Mouse (Mus musculus): Measurements from ENCODE around the gene U2af1l4.

U2af1l4 gene

GRCm38 (mm10) chr7:30588676-30589434, 25.8 kb downstream of the U2af1l4 start, which contains the start of gene Kmt2b:
TSS of gene Kmt2b (minus strand) at chr7:30588726.
- DNase-seq: peak; percentile 96

DNA sequence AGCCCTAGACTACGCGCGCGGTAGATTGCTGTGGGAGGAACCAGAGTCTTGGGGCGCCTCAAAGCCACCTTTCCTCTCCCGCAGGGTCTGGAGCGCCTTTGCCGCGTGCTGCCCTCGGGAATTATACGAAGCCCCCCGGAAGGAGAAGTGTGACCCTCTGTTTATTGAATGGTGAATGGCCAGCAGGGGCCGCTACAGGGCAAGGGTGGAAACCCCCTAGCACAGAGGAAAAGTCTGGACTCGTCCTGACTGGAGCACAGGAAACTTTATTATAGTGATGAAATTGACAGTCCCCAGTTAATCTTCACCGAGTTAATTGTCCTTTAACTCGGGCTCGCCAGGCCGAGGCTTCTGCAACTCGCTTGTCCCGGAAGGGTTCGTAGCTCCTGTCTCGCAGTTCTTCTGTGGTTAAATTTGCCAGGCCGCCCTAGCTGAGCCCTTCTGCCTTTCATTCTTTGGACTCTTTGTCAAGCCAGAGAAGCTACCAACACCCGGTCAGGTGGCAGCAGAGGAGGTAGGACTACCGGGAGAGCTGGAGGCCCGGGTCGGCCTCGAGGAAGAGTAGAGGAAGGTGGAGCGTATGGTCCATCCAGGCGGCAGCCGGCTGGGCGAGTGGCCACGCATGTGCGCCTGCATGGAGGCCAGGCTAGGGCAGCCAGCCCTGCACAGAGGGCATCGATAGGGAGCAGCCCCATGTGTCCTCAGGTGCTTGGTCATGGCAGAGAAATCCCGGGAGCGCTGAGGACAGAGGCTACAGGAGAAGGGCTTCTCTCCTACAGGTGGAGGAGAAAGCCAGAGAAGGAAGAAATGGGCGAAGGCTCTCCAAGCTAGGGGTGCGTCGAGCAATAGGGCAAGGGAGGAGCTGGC, 26.6 kb downstream of the U2af1l4 start:
- peak; percentile 83 for DNase-seq

DNA sequence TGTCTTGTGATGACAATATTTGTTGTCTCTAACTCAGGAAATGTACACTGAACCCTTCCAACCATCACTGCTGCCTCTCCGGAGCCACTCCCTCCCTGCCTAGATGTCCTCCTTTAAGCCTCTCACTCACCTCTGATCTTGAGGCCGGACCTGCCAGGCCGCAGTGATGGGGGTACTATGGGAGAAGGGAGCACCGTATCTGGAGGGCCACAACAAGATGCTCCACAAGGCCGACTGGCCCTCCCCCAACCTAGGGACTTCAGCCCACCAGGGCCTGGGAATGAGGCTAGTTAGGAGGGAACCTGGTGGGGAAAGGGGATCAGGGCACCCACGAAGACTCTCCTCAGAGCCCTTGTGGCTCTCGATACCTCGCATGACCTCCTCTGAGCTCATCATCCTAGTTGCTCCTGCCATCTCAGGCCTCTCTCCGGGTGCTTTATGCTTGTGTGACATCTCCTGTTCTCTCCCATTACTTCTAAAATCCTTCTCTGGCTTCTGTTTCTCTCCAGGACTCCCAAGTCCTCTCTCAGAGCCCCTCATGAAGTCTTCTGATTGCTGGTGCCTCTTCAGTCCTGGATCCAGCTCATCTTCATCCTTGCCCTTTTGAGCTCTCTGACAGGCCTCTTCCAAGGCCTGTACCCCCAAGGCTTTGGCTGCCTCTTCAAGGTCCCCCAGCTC, 28.0 kb downstream of the U2af1l4 start:
- DNase-seq: no peak

DNA sequence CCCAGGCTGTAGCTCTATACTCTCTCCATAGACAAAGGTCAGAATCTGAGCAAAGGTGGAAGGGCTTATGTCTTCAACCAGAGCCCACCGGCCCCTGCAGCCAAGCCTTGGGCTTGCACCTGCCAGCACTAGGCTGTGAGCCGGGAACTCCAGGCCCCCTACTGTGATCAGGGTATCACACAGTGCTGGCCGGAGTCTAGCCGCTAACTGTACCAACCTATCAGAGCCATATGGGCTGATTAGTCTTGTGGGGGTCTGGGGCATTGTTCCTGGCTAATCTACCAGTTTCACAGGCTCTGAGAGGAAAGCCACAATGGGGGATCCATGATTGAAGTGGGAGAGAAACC, 28.5 kb downstream of the U2af1l4 start:
- DNase-seq: no peak

DNA sequence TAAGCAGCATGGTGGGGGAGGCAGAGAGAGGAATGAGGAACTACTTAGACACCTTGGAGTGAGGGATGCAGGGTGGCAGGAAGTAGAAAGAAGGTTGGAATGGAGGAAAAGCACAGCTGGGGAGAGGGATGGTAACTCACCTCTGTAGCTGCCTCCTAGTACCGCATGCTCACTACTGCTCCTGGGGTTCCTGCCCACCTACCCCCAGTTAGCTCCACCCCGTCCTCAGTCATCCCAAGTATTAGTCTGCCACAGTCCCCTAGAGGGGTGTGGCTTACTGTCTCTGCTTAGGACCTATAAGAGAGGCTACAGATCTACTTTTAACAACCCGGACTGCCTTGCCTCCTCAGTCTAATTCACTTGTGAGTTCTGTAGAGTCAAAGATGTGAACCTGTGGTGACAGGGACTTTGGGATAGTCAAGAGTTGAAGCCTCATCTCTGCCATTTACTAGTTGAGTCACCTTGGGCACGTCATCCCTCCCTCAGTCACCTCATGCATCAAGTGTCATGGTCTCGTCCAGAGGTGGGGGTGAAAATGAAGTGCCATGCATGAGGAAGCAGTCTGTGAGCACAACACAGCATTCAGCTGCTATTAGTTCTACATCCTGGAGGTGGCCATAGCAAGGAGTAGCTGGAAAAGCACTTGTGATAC, 29.8 kb downstream of the U2af1l4 start:
- DNase-seq: no peak

DNA sequence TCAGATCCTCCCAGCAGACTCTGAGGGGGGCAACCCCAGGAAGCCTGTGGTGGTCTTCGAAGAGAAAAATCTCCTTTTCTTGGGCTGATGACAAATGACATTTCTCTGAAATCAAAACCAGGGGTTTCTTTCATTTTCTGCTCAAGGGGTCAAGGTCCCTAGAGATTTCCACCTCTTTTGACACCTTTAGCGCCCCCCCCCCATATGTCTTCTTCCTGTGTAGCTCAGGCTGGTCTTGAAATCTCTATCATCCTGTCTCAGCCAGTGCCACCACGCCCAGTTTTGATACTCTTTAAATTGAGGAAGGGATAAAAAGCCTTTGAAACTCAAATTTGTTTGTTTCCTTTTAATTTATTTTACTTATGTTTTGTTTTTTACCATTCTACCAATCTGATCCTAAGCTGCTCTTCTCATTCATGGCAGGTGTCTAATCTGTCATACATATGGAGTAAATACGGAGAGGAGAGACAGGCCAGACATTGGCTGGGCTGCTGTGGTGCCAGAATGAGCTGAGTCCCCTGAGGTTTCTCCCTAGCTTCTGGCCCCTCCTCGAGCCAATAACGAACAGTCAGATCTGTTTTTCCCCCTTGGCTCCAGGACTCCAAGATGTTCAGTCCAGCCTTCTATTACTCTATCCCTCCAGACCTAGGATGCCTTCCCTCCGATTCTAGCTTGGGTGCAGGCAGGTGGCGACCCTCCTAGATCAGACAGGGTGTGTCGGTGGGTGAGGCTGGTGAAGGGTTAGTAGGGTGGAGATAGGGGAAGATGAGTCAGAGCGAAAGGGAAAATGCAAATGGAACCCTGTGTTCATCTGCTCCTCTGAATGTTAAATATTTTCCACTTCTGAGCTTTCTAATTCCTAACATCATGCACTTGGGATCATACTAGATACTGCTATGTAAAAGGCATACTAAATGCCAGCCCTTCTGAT, 30.7 kb downstream of the U2af1l4 start:
- no peak for DNase-seq

DNA sequence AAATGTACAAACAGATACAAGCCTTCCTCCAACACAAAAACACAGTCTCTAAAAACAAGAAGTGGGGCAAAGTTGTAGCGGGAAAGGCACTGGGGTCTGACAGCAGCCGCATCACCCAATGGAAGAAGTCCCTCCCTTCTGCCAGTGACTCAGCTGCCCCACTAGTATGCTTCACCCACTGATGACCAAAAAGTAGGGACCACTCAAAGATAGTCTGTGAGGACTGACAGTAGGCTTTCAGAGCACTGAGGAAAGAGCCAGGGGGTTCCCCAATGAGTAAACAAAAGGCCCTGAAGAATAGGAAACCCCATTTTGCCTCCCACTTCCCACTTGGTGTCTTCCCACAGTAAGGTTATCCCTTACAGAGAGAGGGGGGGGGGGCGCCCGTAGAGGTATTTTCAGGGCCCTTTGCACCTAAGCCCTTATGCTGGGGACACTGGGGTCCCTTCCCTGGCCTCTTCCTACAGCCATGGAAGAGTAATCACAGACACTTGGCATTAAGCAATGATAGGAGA, 31.5 kb downstream of the U2af1l4 start:
- DNase-seq: no peak

DNA sequence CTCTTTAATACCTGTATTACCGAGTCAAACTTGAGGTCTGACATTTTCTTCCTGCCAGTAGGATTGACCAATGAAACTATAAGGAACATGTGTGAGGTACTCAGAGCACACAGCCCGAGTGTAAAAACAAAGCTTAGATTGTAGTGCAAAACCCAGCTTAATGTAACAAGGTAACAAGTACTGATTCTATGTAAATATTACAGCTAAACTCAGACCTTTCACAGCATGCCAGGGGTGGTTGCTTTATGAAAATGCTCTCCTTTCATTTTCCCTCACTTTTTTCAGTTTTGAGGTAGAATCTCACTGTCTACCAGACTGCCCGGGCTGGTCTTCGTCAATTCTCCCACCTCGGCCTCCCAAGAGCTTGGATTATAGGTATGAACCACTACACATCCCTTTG, 33.0 kb downstream of the U2af1l4 start:
- no peak for DNase-seq

GRCm38 (mm10) chr7:30596811-30597210, 33.7 kb downstream of the U2af1l4 start:
- no peak for DNase-seq

GRCm38 (mm10) chr7:30598786-30599185, 35.7 kb downstream of the U2af1l4 start, which contains the start of gene Zbtb32:
TSS of gene Zbtb32 (minus strand) at chr7:30598909.
- DNase-seq: no peak

GRCm38 (mm10) chr7:30599933-30600353, 36.8 kb downstream of the U2af1l4 start:
- peak; percentile 92 for DNase-seq

DNA sequence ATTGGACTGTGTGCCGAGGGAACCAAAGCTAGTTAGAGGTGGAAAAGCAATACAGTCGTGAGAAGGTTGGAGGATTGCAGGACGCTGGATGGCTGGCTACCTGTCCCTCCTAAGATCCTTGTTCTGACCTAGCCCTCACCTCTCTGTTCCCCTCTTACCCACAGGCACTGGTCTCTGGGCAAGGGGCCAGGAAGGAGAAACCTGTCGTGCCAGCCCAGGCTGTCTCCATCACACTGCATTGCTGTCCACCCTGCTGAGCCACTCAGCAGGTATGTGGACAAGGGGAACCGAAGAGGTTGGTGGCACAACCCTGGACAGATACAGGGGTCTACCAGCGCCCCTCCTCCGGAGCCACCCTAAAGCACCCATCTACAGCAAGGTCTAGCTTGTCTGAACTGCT, 37.5 kb downstream of the U2af1l4 start:
- no peak for DNase-seq

DNA sequence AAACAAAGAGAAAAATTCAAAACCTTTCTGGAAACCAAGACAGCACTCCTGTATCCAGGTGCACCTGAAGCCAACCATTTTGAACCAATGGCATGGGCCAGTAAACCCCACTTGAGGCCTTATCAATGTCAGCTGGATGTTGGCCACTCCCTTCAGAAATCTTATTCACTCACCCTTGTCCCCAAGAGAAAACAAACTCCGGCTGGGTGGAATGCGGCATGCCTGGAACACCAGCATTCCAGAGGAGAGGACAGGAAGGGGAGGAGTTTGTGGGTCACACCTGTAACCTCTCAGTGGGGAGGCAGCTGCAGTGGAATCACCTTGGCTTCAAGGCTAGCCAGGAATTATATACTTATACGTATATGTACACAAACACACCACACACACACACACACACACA, 39.5 kb downstream of the U2af1l4 start:
- DNase-seq: no peak

DNA sequence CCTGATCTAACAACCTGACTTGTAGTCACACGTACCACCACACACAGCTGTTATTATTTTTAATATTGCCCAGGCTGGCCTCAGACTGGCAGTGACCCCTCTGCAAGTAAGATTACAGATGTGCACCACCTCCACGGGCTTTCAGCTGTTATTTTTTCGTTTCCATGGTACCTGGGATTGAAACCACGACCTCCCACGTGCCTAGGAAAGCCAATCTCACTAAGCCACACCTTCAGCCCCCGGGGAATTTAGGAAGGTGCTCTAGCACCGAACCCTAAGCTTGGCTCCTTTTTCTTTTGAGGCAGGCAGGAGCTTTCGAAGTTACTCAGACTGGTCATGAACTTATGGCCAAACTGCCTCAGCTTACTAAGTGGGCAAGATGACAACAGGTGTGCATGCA, 41.3 kb downstream of the U2af1l4 start:
- no peak for DNase-seq

DNA sequence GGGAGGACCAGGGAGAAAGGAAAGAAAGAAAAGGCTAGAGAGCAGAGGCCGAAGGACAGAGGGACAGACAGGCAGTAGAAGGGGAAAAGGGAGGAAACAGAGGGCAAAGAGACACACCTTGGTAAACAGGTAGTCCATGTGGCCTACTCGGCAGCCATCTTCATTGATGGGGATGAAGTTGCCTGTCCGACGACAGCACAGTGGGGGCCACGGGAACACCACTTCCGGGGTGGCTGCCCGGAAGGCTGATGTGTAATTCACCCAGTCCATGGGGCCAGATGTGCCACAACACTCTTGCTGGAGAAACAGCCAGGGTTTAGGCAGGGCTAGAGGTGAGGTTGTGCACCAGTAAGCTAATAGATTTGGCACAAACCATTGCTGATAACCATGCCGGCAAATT, 41.8 kb downstream of the U2af1l4 start:
- no peak for DNase-seq

- DNase-seq: no peak
Measured at GRCm38 (mm10) chr7:30607706-30608309, 44.7 kb downstream of the U2af1l4 start.

- no peak for DNase-seq
Measured at GRCm38 (mm10) chr7:30608476-30608875, 45.4 kb downstream of the U2af1l4 start.

DNA sequence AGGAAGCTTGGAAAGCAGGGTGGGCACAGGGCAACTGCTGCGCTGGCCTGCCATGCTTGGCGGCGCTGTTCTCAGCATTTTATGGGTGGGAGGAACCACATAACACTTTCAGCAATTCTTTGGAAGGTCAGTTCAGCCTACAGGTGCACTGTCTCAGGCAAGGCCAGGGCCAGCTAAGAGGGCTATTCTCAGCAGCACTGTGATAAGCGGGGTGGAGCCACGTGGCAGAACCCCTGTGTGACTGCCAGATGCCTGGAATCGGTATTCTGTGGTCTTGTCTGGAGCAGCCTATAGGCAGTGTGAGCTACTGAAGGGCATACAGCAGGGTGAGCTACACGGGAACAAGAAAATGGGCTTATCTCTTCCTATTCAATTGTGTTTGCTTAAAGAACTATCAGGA, 46.9 kb downstream of the U2af1l4 start:
- DNase-seq: no peak

- no peak for DNase-seq
Measured at GRCm38 (mm10) chr7:30612654-30613402, 49.7 kb downstream of the U2af1l4 start, which contains the start of gene Upk1a. TSS of gene Upk1a (minus strand) at chr7:30612847.

GRCm38 (mm10) chr7:30613529-30614112, 50.5 kb downstream of the U2af1l4 start:
- peak; percentile 61 for DNase-seq
